Mouse (Mus musculus): ENCODE measurements around the gene Gm5890.
"Not testable (repeated sequence)": the region's sequence is repeated elsewhere in the genome, so short reads cannot be mapped to it uniquely, and the experiment has no call there.

Gm5890 gene
- long read RNA-seq, experiment 1, result 0 reads
- long read RNA-seq, experiment 2, result 0 reads

DNA sequence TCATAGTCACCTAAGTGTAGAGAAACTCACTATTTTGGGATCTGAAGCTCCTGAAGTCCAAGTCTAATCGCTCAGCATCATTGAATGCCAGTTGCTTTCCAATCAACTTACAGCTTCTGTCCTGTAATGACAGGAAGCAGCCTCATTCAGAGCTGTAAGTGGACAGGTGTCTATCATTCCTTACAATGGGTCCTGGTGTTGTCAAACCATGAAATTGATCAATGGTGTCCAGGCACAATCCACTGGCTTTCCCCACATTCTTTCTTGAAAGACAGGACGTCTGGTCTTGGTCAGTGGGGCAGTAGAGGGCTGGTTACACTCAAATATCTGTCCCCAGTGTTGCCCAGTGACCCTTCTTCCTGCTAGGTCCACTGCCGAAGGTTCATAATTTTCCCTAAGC lies at the start of gene Gm5890:
Gene Gm5890 (minus strand): TSS at position 101 of the 400 bp plus-strand sequence.
- intact Hi-C loops (cut with DNase I), result not testable (repeated sequence)

DNA sequence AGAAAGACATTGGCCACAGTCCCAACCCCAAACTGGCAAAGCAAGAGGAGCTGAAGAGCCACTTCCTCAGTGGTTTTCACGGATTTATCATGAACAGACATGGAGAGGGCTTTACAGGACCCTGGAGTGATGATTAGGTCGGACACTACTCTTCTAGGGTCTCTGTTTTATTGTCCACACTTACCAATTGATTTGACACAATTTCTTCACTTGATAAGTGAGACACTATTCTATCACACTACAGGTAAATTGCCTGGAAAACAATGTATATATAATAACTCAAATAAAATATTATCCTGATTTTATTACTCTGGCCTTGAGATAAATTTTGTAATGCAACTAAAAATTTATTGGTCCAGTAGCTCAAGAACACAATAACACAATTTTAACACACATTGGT lies 28.9 kb downstream of the Gm5890 start, which contains the start of gene Gm4498:
Gene Gm4498 (minus strand): TSS at position 101 of the 400 bp plus-strand sequence.
- intact Hi-C loops (cut with DNase I), result not testable (repeated sequence)

Measured in adrenal gland (tissue).